Mouse (Mus musculus): ENCODE measurements around the gene Gdpd4.

The Gdpd4 gene

DNA sequence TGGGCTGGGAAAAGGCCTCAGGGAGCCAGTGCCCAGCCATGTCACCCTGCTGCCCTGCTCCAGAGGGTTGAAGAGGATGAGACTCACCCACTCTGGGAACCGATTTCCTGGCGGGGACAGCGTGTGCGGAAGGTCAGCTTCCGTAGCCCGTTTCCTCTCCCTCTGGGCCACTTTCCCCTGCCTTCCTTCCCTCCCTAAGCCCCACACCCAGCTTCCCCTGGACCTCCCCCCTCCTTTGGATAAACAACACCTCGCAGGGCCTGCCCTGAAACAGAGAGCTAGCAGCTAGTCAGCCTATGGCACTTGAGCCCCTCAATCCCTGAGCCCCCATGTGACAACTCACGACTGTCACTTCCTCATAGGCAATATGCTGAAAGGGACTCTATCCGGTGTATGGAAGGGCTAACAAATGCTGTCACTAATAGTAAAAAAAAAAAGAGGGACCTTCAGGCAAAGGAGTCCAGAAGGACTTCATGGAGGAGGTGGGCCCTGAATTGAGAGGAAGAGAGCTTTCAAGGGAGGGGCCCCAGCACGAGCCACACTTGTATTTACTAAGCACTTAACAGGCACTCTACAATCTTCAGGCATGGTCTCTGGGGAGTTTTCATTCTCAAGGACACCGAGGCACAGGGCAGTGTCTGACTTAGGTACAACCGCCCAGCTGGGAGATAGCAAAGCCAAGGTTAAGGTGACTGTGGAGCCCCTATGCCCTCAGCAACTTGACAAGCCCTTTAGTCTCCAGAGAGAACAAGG, 165.0 kb downstream of the Gdpd4 start:
- no peak for DNase-seq (ENCODE audit: extremely low spot score, low read depth, low spot score)

DNA sequence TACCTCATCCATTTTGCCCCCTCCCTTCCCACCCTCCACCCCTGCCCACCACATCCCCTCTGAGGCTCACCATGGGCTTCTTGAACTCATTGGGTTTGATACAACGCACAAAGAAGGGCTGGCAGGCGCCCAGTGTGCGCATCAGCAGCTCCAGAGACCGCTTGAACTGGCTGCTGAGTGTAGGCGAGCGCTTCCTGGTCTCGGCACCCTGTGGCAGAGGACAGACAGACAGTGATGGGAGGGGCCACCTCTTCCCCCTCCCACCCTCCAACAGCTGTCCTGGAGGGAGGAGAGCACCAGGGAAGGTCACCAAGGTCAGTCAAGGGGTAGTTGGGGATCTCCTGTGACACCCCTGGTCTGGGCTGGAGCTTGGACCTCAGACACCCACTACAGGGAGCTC, 165.6 kb downstream of the Gdpd4 start:
- no peak for DNase-seq (ENCODE audit: extremely low spot score, low read depth, low spot score)

- DNase-seq (ENCODE audit: extremely low spot score, low read depth, low spot score): no peak
These were observed 166.6 kb downstream of the Gdpd4 start for GRCm38 (mm10) chr7:98086346-98086745.

DNA sequence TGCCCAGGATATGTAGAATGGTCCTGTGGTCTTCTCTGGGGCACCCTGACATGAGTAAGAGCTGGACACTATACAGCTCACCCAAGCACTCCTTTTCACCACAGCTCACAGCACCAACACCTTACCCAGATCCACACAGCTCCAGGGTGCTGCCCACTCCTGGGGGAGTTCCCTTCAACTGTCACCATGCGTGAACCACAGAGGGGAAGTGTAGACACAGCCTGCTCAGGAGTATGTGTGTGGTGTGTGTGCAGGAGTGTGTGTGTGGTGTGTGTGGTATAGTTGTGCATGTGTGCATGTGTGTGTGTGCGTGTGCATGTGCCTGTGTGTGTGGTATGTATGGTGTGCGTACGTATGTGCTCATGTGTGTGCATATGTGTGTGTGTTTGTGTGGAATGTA, 176.1 kb downstream of the Gdpd4 start:
- DNase-seq (ENCODE audit: extremely low spot score, low read depth, low spot score): no peak

DNA sequence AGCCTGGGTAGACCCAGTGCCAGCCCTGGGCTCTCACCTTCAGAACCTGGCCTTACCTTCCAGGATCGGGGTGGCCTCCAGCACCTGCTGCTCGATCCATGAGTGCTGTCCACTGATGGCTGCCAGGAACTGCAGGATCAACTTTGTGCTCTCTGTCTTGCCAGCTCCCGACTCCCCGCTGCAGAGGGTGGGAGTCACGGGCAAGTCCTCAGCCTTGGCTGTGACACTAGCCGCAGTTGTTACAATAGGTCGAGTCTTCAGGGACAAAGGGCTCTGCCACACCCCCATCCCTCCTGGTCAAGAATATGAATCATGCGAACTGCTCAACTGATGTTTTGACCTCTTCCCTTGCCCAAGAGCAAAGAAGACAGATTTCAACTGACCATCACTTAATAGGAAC, 177.8 kb downstream of the Gdpd4 start:
- no peak for DNase-seq (ENCODE audit: extremely low spot score, low read depth, low spot score)
